Mouse (Mus musculus): ENCODE measurements at regions not wholly inside any gene's neighbourhood (a gene's known extent, or its start where the extent isn't known, plus 50 kb on each side); places are given as distances from the start of the nearest gene placed in this dataset.
"Not testable (repeated sequence)": the region's sequence is repeated elsewhere in the genome, so short reads cannot be mapped to it uniquely, and the experiment has no call there.

DNA sequence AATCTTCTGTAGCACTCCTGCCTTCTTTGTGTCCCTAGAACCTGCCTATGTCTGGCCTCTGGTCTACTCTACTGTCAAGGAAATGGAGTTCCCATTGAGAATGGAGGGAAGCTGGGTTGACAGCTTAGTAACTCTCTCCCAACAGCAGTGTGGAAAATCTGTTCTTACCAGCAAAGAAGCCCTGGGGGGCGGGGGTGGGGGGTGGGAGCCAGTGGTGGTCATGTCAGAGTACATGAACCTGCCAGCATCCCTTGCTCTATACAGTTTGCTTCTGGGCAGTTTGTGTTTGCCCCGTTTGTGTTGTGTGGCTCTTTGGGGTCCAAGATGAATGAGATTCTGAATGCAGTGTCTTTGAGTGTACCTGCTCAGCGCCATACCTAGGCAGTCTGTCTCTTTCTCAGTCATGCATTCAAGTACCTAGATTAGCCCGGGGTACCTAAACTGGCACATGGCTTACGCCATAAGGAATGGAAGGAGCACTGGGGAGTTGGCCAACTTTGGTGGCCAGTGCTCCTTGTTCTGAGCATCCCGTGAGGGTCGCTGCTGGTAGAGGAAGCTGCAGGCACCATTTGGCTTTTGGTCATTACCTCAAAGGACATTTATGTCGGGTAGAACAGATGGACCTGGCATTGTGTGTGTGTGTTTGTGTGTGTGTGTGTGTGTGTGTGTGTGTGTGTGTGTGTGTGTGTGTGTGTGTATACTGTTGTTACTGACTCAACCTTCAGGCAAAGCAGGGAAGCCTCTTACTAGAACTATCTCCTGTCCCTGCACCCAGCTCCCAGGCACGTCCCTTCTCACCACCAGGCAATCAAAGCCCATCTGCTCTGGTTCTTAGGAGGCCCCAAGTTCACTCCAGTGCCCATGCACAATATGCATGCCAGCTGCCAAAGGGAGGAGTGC, 227.6 kb upstream of the 1700012A03Rik start:
- Histone ChIP-seq H3K4me3 (ENCODE audit: insufficient read depth, low read length) (no peak overlapping the region), H3K4me1 (ENCODE audit: control insufficient read depth, insufficient read depth, low read length) (no peaks in the 10 kb centered on the region), H3K27ac (ENCODE audit: insufficient read depth, low read length) (no peak overlapping the region)
- TF ChIP-seq POLR2A (IDR thresholded peaks at IDR 0.05; ENCODE audit: low read depth, low read length) (no peak), CTCF (IDR thresholded peaks at IDR 0.05; ENCODE audit: borderline replicate concordance, insufficient read depth, low read length) (no peak)

DNA sequence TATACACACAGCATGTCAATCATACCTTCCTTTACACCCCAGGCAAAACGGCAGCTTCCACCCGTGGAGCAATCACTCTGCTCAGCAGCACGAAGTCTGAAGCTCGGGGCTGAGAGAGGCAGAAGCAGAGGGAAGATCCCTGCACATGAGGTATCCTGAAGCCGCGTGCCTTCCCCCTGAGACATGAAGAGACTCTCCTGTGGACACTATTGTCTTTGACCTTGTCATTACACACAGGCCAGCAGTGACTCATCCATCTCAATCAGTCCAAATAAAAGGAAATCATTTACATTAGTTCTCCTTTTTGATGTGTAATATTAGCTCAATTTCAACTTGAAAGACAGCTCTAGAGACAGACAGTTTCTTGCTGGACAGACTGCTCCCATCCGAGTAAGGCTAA, 228.4 kb upstream of the 1700012A03Rik start:
- Histone ChIP-seq H3K4me3 (ENCODE audit: insufficient read depth, low read length) (no peak overlapping the region), H3K4me1 (ENCODE audit: control insufficient read depth, insufficient read depth, low read length) (no peaks in the 10 kb centered on the region), H3K27ac (ENCODE audit: insufficient read depth, low read length) (no peak overlapping the region)
- TF ChIP-seq CTCF (IDR thresholded peaks at IDR 0.05; ENCODE audit: borderline replicate concordance, insufficient read depth, low read length), result no peak
- no peak for TF ChIP-seq POLR2A (IDR thresholded peaks at IDR 0.05; ENCODE audit: low read depth, low read length)

DNA sequence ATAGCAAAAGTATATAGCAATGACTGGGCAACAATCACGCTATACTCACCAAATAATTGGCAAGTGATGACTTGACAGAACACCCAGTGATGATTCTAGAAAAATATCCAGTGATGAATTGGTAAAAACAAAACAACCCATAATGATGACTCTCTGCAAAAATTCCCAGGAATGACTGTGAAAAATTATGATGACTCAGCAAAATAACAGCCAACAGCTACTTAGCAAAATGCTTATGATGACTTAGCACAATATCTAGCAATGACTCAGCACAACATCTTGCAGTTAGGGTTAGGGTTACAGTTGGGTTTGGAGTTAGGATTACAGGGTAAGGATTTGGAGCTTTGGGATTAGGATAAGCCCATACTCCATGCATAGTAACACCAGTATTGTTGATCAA, 232.4 kb upstream of the 1700012A03Rik start:
- H3K4me3 ChIP-seq (ENCODE audit: insufficient read depth, low read length), result no peak overlapping the region
- no peak for TF ChIP-seq CTCF (IDR thresholded peaks at IDR 0.05; ENCODE audit: borderline replicate concordance, insufficient read depth, low read length)
- no peak for TF ChIP-seq POLR2A (IDR thresholded peaks at IDR 0.05; ENCODE audit: low read depth, low read length)
- no peaks in the 10 kb centered on the region for H3K4me1 ChIP-seq (ENCODE audit: control insufficient read depth, insufficient read depth, low read length)
- no peak overlapping the region for H3K27ac ChIP-seq (ENCODE audit: insufficient read depth, low read length)

DNA sequence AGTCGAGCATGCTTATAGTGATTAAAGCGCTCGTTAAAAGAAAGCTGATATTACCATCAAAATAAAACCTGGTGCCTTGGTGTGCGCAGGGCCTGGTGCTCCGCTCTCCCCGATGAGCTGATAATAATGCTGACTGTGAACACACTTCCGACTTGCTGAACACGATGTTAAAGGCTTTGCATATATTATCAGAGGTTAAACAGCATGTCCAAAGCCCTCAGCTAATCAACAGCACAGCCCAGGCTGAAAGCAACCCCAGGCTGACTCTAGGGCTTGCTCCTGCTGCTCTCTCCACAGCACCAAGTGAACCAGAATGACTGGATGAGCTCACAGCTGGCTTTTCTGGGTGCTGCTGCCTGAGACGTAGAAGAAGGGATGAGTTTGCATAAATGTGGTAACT, 238.2 kb upstream of the 1700012A03Rik start:
- Histone ChIP-seq H3K4me1 (ENCODE audit: control insufficient read depth, insufficient read depth, low read length) (no peaks in the 10 kb centered on the region), H3K27ac (ENCODE audit: insufficient read depth, low read length) (no peak overlapping the region), H3K4me3 (ENCODE audit: insufficient read depth, low read length) (no peak overlapping the region)
- TF ChIP-seq POLR2A (IDR thresholded peaks at IDR 0.05; ENCODE audit: low read depth, low read length), result no peak
- no peak for TF ChIP-seq CTCF (IDR thresholded peaks at IDR 0.05; ENCODE audit: borderline replicate concordance, insufficient read depth, low read length)

DNA sequence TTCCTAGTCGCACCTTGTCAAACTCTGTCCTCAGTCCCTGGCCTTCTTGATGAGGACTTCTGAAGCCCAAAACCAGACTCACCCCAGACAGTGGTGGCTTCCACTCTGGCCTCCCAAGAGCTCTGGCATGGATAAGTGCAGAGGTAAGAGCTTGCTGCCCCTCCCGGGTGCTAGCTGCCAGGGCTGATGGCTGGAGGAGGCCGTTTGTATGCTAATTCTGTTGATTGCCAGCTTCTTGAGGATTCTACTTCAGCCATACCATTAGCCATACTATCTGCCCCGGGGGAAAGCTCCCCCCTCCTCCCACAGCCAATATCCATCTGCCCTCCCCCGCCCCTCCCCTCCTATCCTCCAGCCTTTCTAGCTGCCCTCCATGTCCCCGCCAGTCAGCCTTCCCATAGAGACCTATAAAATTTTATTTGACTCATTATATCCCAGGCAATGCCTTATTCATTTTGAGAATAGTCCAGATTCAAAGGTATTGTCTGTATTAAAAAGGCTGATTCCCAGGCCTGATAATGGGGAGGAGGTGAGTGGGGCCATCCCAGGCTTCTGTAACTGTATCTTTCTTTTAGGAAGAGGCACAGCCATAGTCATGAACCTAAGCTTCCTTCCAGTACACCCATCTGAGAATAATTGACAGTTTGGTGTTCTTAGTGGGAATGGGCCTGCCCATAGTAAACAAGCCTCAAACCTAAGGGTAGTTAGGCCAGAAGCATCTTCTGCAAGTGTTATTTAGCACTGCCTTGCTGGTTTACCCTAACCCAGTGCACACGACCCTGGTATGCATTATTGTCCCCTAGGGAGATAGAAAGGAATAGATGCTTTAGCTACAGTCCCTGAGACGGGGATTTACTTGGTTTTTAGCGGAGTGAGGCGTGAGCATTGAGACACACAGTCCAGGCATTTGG, 239.2 kb upstream of the 1700012A03Rik start:
- Histone ChIP-seq H3K27ac (ENCODE audit: insufficient read depth, low read length) (no peak overlapping the region), H3K4me3 (ENCODE audit: insufficient read depth, low read length) (no peak overlapping the region), H3K4me1 (ENCODE audit: control insufficient read depth, insufficient read depth, low read length) (no peaks in the 10 kb centered on the region)
- TF ChIP-seq POLR2A (IDR thresholded peaks at IDR 0.05; ENCODE audit: low read depth, low read length) (no peak), CTCF (IDR thresholded peaks at IDR 0.05; ENCODE audit: borderline replicate concordance, insufficient read depth, low read length) (no peak)

DNA sequence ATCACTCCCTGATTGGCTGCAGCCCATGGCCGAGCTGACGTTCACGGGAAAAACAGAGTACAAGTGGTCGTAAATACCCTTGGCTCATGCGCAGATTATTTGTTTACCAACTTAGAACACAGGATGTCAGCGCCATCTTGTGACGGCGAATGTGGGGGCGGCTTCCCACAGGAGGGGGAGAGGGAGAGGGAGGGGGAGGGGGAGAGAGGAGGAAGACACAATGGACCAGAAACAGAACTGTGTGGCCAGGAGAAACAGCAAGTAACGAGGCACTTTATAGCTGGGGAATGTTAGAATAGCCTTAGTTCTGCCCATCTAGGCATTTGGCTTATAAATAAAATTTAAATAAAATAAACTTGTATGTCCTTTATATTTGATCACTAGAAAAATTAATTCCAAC, 240.7 kb upstream of the Podxl start:
- not testable (repeated sequence) for H3K27ac ChIP-seq (ENCODE audit: insufficient read depth, low read length); H3K4me1 ChIP-seq (ENCODE audit: control insufficient read depth, insufficient read depth, low read length); H3K4me3 ChIP-seq (ENCODE audit: insufficient read depth, low read length)

DNA sequence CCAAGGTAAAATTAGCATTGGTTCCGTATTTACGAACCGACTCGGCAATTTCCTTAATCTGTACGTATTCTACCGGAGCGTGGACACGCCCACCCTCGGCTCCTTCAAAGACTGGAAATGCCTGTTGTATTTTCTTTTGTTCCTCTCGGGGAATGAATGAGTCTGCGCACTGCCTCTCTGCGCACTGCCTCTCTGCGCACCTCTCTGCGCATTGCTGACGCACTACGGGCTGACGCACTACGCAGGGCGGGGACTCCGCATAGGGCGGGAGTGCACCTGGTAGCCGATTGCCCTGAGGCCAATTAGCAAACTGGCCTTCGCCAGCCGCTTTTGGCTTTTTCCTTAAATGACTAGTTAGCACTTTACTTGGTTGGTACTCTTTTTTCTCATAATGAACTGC, 239.4 kb upstream of the Podxl start:
- not testable (repeated sequence) for H3K4me1 ChIP-seq (ENCODE audit: control insufficient read depth, insufficient read depth, low read length); H3K4me3 ChIP-seq (ENCODE audit: insufficient read depth, low read length); H3K27ac ChIP-seq (ENCODE audit: insufficient read depth, low read length)

DNA sequence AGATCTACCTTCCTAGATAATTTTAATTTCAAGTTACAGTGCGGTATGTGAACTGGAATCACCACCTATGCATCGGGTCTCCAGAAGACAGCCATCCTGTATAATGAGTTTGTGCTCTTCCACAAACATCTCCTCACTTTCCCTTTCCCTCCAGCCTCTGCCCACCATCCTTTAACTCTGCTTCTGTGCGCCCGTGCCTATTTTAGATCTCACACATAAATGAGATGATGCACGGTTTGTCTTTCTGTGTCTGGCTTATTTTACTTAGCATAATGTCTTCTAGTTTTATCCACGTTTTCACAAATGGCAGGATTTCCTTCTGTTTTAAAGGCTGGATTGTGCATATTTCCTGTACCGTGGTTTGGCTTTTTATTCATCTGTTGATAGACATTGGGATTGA, 227.8 kb upstream of the Podxl start:
- Histone ChIP-seq H3K27ac (ENCODE audit: insufficient read depth, low read length) (no peak overlapping the region), H3K4me1 (ENCODE audit: control insufficient read depth, insufficient read depth, low read length) (no peaks in the 10 kb centered on the region), H3K4me3 (ENCODE audit: insufficient read depth, low read length) (no peak overlapping the region)
- TF ChIP-seq CTCF (IDR thresholded peaks at IDR 0.05; ENCODE audit: borderline replicate concordance, insufficient read depth, low read length) (no peak), POLR2A (IDR thresholded peaks at IDR 0.05; ENCODE audit: low read depth, low read length) (no peak)

DNA sequence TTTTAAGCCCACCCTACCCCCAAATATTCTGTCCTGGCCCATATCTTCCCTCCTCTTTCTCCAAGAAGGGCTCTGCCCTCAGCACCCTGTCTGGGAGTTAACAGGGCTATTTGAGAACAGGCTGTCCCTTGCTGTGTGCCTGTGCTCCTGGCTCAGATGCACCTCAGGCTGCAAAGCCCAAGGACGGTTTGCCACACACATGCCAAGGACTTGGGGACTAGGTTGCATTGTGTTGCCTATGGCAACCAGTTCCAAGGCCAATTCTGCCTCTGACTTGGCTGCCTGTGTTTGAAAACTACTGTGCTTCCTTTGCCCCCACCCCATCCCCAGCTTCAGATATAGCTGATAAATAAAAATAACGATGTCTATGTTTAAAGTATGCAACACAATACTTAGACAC, 227.1 kb upstream of the Podxl start:
- H3K4me1 ChIP-seq (ENCODE audit: control insufficient read depth, insufficient read depth, low read length), result no peaks in the 10 kb centered on the region
- no peak overlapping the region for H3K27ac ChIP-seq (ENCODE audit: insufficient read depth, low read length)
- H3K4me3 ChIP-seq (ENCODE audit: insufficient read depth, low read length), result no peak overlapping the region
- no peak for TF ChIP-seq POLR2A (IDR thresholded peaks at IDR 0.05; ENCODE audit: low read depth, low read length)
- no peak for TF ChIP-seq CTCF (IDR thresholded peaks at IDR 0.05; ENCODE audit: borderline replicate concordance, insufficient read depth, low read length)

DNA sequence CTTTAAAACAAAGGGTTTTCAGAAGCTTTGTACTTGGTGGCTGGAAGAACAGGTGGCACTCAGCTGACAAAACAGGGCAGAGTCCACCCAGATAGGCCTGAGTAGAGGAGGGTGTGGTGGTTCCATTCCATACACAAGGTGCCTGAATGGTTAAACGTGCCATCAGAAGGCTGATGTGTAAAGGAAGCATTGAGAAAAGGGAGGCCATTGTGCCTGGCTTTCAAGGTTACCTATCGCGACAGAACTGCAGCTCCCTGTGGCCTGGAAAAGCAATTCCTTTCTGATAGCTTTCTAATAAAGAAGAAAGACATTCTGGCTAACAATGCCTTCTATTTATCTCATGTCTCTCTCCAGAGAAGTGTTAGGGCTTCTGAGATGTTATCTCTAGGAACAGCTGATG, 213.1 kb upstream of the Podxl start:
- no peaks in the 10 kb centered on the region for H3K4me1 ChIP-seq (ENCODE audit: control insufficient read depth, insufficient read depth, low read length)
- no peak overlapping the region for H3K4me3 ChIP-seq (ENCODE audit: insufficient read depth, low read length)
- H3K27ac ChIP-seq (ENCODE audit: insufficient read depth, low read length), result no peak overlapping the region
- TF ChIP-seq CTCF (IDR thresholded peaks at IDR 0.05; ENCODE audit: borderline replicate concordance, insufficient read depth, low read length) (no peak), POLR2A (IDR thresholded peaks at IDR 0.05; ENCODE audit: low read depth, low read length) (no peak)
